In genomic region chr6:41100258-41100657, GRCm38 (mm10) we compare ENCODE assay signal across 16 mouse cellular contexts.
"Had no signal": no experiment of that assay in that cellular context is flagged by ENCODE, and none has a peak within 500 bp of the region (broad histone marks: within the 10 kb centered on the region; RNA-seq: fewer than 3 reads in every experiment).

No protein-coding gene starts in this region.

- H3K36me3 ChIP-seq: liver, embryonic 15.5 days; lung, embryonic 15.5 days; midbrain, embryonic 13.5 days; midbrain, embryonic 15.5 days; neural tube, embryonic 12.5 days had no signal

- DNase-seq: liver, postnatal 0 days; lung, adult 2 months; lung, postnatal 14 days; lung, postnatal 36 days; right cerebral cortex, postnatal 14 days; thymus, adult 18-20 months; thymus, postnatal 14 days; thymus, postnatal 36 days had no signal

- H3K9me3 ChIP-seq: liver, embryonic 15.5 days; lung, embryonic 15.5 days; megakaryocyte, embryonic 14.5 days; midbrain, embryonic 13.5 days; midbrain, embryonic 15.5 days; neural tube, embryonic 12.5 days had no signal

- H3K4me1 ChIP-seq: lung, embryonic 15.5 days; midbrain, embryonic 13.5 days; midbrain, embryonic 15.5 days; neural tube, embryonic 12.5 days had no signal

- ATAC-seq: liver, postnatal 0 days; lung, postnatal 0 days; midbrain, embryonic 13.5 days; midbrain, embryonic 15.5 days had no signal

- H3K27me3 ChIP-seq: liver, embryonic 15.5 days; lung, embryonic 15.5 days; megakaryocyte, embryonic 14.5 days; midbrain, embryonic 13.5 days; midbrain, embryonic 15.5 days; neural tube, embryonic 12.5 days had no signal

- H3K4me3 ChIP-seq: liver, embryonic 15.5 days; lung, embryonic 15.5 days; megakaryocyte, embryonic 14.5 days; midbrain, embryonic 13.5 days; midbrain, embryonic 15.5 days; neural tube, embryonic 12.5 days had no signal

- H3K27ac ChIP-seq: liver, embryonic 15.5 days; lung, embryonic 15.5 days; macrophage; midbrain, embryonic 13.5 days; midbrain, embryonic 15.5 days; neural tube, embryonic 12.5 days had no signal
